Mouse (Mus musculus) spleen, adult 2 months (tissue): Measurements from ENCODE around the gene E130208F15Rik. TPM values are rescaled to one million over a fixed set of nuclear protein-coding genes. Genes with fewer than 3 reads are reported as not detected.

Source experiments
- DNase-seq, 2 experiments: peaks; one replicate each; pipeline versions ENCODE4 v3.0.0 to v3.0.0-alpha.2; 2012 to 2021; ENCODE audit warnings: low spot score in 2 of 2, low read depth in 1 of 2
- H3K27ac ChIP-seq: fragments of 200-500 bp; 2 replicates; pipeline ENCODE4 v1.5.1; 2012; ENCODE audit warnings: low read length, inconsistent platforms; ENCODE audit not compliant: insufficient read depth
- H3K27me3 ChIP-seq: fragments of 200-500 bp; 2 replicates; pipeline ENCODE4 v1.6.1; 2012; ENCODE audit warnings: mild to moderate bottlenecking, moderate library complexity, low read length, inconsistent platforms; ENCODE audit not compliant: control insufficient read depth, insufficient read depth
- H3K36me3 ChIP-seq: fragments of 200-500 bp; 2 replicates; pipeline ENCODE4 v1.6.1; 2012; ENCODE audit warnings: mild to moderate bottlenecking, low read length, inconsistent platforms; ENCODE audit not compliant: control insufficient read depth, insufficient read depth
- H3K4me1 ChIP-seq: fragments of 200-500 bp; 2 replicates; pipeline ENCODE4 v1.6.1; 2011; ENCODE audit warnings: inconsistent platforms; ENCODE audit not compliant: control insufficient read depth, insufficient read depth, insufficient read length
- H3K4me3 ChIP-seq: fragments of 200-500 bp; 2 replicates; pipeline ENCODE4 v1.5.1; 2011; ENCODE audit warnings: mild to moderate bottlenecking, inconsistent platforms; ENCODE audit not compliant: insufficient read depth, insufficient read length; ENCODE audit errors: extremely low read depth
- CTCF ChIP-seq: fragments of 200-500 bp; IDR thresholded peaks from 2 replicates; pipeline ENCODE4 v1.5.1; 2011; ENCODE audit warnings: mild to moderate bottlenecking, inconsistent platforms; ENCODE audit not compliant: insufficient read depth, insufficient read length, insufficient replicate concordance; ENCODE audit errors: extremely low read depth
- POLR2A ChIP-seq: fragments of 200-500 bp; IDR thresholded peaks from 2 replicates; pipeline ENCODE4 v1.6.1; 2011; ENCODE audit warnings: low read depth, low read length, inconsistent platforms
- WGBS: fragments of 180-500 bp; shearing (Covaris S2); methylation state at CpG from one replicate; pipeline ENCODE4 v1.1.7; 2018; 5-methylcytosine and 5-hydroxymethylcytosine counted together
- polyA plus RNA-seq: library from polyadenylated mRNA; depleted of rRNA; stranded (reverse); fragments of >200 nt; gene quantifications from 2 replicates; pipeline ENCODE4 v1.2.3, GENCODE M21; 2012; rRNA removed

The E130208F15Rik gene
- 0.58 and 0.89 TPM in 2 replicates for polyA plus RNA-seq

GRCm38 (mm10) chr7:30321539-30322284 lies at the start of gene E130208F15Rik:
TSS of gene E130208F15Rik (plus strand) at chr7:30321740.
- DNase-seq, result peak; percentile 63 to 71
- peaks cover 5% of the 10 kb centered on the region; the same call in 1 of the 2 replicates for H3K4me1 ChIP-seq
- under 1% methylated on average over 63 of the region's 63 CpGs for WGBS
- H3K27ac ChIP-seq, result peak within 1 kb of the TSS; percentile 93
- H3K4me3 ChIP-seq, result peak within 1 kb of the TSS; percentile 76
- no peaks in the 10 kb centered on the region for H3K27me3 ChIP-seq
- H3K36me3 ChIP-seq, result no peaks in the 10 kb centered on the region
- TF ChIP-seq POLR2A (peak; percentile 41; the same call in 1 of the 2 replicates), CTCF (no peak)

- TF ChIP-seq POLR2A (no peak), CTCF (no peak)
- WGBS, result 89% methylated on average over 6 of the region's 6 CpGs
- Histone ChIP-seq H3K27ac (no peak overlapping the region), H3K4me1 (no peaks in the 10 kb centered on the region), H3K36me3 (no peaks in the 10 kb centered on the region), H3K4me3 (no peak overlapping the region), H3K27me3 (no peaks in the 10 kb centered on the region)
- DNase-seq, result no peak
These were observed 47.2 kb upstream of the E130208F15Rik start for GRCm38 (mm10) chr7:30274383-30274782.

- no peak for DNase-seq
- Histone ChIP-seq H3K36me3 (no peaks in the 10 kb centered on the region), H3K4me1 (no peaks in the 10 kb centered on the region), H3K27me3 (no peaks in the 10 kb centered on the region), H3K27ac (no peak overlapping the region), H3K4me3 (no peak overlapping the region)
- no peak for TF ChIP-seq CTCF
- no peak for TF ChIP-seq POLR2A
- 66% methylated on average over 2 of the region's 2 CpGs for WGBS
These were observed 42.6 kb upstream of the E130208F15Rik start for GRCm38 (mm10) chr7:30278911-30279310.

GRCm38 (mm10) chr7:30279536-30279935 lies 42.0 kb upstream of the E130208F15Rik start:
- H3K27me3 ChIP-seq, result no peaks in the 10 kb centered on the region
- TF ChIP-seq CTCF (no peak), POLR2A (no peak)
- peak overlapping the region; percentile 99; the same call in 1 of the 2 replicates for H3K4me3 ChIP-seq
- H3K4me1 ChIP-seq, result no peaks in the 10 kb centered on the region
- 3% methylated on average over 6 of the region's 6 CpGs for WGBS
- H3K27ac ChIP-seq, result no peak overlapping the region
- no peak for DNase-seq
- H3K36me3 ChIP-seq, result no peaks in the 10 kb centered on the region

- TF ChIP-seq CTCF (no peak), POLR2A (peak; percentile 19; the same call in 1 of the 2 replicates)
- no peaks in the 10 kb centered on the region for H3K4me1 ChIP-seq
- under 1% methylated on average over 49 of the region's 49 CpGs for WGBS
- H3K27ac ChIP-seq, result peak within 1 kb of the TSS; percentile 93
- no peaks in the 10 kb centered on the region for H3K36me3 ChIP-seq
- DNase-seq, result peak; percentile 87 to 90
- H3K4me3 ChIP-seq, result peak within 1 kb of the TSS; percentile 99
- no peaks in the 10 kb centered on the region for H3K27me3 ChIP-seq
These were observed 41.4 kb upstream of the E130208F15Rik start, which contains the start of the genes Thap8 and Wdr62 for GRCm38 (mm10) chr7:30279951-30280669. TSS of gene Thap8 (plus strand) at chr7:30280094. TSS of gene Wdr62 (minus strand) at chr7:30280419.

- H3K4me3 ChIP-seq, result peak overlapping the region; percentile 99
- no peaks in the 10 kb centered on the region for H3K27me3 ChIP-seq
- peak overlapping the region; percentile 93 for H3K27ac ChIP-seq
- no peaks in the 10 kb centered on the region for H3K4me1 ChIP-seq
- DNase-seq, result peak; percentile 69 to 81
- TF ChIP-seq CTCF (no peak), POLR2A (no peak)
- H3K36me3 ChIP-seq, result no peaks in the 10 kb centered on the region
- under 1% methylated on average over 20 of the region's 20 CpGs for WGBS
These were observed 40.8 kb upstream of the E130208F15Rik start for GRCm38 (mm10) chr7:30280670-30281138.
